Mouse (Mus musculus): ENCODE measurements around the gene Hsf2bp.

- TF ChIP-seq CTCF (IDR thresholded peaks at IDR 0.05; ENCODE audit: low read depth) (no peak), EP300 (IDR thresholded peaks at IDR 0.05; ENCODE audit: low read depth) (no peak)
Observed at GRCm38 (mm10) chr17:32049914-32050313, 13.8 kb upstream of the Hsf2bp start.

All from liver, embryonic 14.5 days (tissue).